Mouse (Mus musculus): Measurements from ENCODE around the gene Gm37240.

Gene Gm37240

DNA sequence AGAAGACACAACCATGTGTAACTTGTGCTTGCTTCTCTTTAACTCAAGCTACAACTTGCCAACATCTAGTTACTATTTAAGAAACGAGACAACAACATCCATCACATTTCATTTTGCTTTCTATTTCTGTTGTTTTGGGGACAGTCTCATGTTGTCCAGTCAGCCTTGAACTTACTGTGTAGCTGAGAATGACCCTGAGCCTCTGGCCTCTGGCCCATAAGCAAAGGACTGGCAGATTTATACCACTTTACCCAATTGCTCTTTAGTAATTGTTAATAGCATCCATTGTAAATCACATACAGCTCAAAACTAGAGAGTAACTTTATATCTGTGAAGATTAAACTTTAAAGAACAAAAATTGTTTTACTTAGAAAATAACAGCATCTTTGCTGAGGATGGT is 1345.4 kb downstream of the Gm37240 start:
- in situ Hi-C loops (cut with MboI; ENCODE audit: low sequenced_read_pairs) = loop anchor here (25.0 kb wide), 1 partner anchor 380 kb away; the partner anchor contains the start of genes Gm6525 and Mnd1

DNA sequence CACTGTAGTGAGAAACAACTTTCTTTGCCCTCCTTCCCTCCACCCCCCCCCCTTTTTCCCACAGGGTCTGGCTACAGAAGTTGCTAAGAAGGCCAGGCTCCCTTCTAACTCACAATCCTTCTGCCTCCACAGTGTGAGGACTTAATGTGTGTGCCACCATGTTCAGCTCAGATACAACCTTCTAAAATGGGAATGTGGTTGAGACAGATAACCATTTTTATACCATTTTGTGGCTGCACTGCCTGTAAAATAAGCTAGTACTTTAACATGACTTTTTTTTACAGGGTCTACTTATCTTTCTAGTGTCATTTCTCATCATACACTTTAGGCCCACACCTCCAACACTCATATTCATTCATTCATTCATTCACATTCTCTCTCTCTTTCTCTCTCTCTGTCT is 1346.7 kb downstream of the Gm37240 start:
- in situ Hi-C loops (cut with MboI; ENCODE audit: low sequenced_read_pairs) = loop anchor here (25.0 kb wide), 1 partner anchor 378 kb away; the partner anchor contains the start of genes Gm6525 and Mnd1

DNA sequence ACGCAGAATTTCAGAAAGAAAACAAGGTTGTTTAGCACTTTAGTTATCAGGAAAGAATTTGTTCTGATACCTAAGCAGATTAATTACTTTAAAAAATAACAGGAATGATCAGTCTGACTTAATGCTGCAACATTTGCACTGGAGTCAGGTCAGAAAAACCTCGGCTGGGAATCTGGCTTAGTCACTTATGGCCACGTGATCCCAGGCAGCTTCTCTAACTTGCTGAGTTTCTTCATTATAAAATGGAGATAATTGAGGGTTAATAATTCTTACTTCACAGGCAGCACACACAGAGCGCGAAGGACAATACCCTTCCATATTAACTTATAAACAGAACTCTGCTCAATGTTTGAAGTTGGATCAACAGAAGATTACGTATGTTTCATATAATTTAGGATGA is 1350.3 kb downstream of the Gm37240 start:
- in situ Hi-C loops (cut with MboI; ENCODE audit: low sequenced_read_pairs) = loop anchor here (10.0 to 25.0 kb wide), 2 partner anchors 192 to 375 kb away; partner anchors contain the start of genes Gm6525 and Mnd1

DNA sequence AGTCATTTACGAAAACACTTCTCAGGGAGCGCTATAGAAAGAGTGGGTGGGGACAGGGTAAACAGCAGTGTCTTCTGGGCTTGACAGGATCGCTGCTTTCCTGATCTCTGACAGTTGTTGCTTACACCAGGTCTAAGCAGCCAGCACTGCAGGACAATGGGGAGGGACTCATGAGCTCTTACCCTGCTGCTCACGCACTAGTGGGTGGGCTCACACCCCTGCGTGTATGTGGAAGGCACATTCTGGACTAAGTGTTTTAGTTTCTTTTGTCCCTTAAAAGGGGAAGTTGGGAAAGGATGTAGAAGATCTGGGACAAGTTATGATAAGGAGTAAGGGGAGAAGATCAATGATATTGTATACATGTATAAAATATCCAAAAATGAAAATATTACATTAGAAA is 1354.1 kb downstream of the Gm37240 start:
- in situ Hi-C loops (cut with MboI; ENCODE audit: low sequenced_read_pairs) = loop anchor here (10.0 to 25.0 kb wide), 2 partner anchors 188 to 371 kb away; partner anchors contain the start of genes Gm6525 and Mnd1

DNA sequence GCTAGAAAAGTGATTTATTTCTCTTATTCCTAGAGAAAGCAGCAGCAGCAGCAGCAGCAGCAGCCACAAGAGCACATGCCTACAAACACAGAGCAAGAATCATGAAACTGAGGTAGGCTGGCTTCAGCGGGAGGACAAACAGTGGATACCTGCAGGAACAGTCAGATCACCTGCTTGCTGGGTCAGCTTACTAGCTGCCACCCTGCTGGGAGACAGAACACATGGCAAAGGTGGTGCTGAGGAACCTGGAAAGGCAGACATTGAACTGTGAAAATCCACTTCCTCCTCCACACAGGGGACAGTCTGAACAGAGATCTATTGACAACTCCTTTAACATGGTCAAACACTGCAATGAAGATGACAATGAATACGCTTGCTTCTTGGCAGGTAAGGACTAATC is 1358.3 kb downstream of the Gm37240 start:
- in situ Hi-C loops (cut with MboI; ENCODE audit: low sequenced_read_pairs) = loop anchor here (25.0 kb wide), 1 partner anchor 367 kb away; the partner anchor contains the start of genes Gm6525 and Mnd1

DNA sequence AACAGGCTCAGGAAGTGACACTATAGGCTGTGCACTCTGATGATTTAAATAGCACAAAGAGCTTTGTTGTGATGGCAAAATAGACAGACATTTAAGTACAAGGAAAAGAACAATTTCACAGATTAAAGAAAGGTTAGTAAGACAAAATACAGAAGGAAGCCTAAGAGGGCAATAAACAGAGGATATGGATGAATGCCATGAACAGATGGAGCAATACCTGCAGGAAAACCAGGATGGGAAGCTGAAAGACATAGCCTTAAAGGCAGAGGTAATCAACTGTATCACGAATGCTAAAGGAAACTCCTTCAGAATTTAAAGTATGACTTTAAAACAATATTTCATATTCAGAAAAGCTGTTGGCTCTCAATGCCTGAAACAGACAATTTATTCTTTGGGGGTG is 1362.4 kb downstream of the Gm37240 start:
- in situ Hi-C loops (cut with MboI; ENCODE audit: low sequenced_read_pairs) = loop anchor here (25.0 kb wide), 1 partner anchor 363 kb away; the partner anchor contains the start of genes Gm6525 and Mnd1

DNA sequence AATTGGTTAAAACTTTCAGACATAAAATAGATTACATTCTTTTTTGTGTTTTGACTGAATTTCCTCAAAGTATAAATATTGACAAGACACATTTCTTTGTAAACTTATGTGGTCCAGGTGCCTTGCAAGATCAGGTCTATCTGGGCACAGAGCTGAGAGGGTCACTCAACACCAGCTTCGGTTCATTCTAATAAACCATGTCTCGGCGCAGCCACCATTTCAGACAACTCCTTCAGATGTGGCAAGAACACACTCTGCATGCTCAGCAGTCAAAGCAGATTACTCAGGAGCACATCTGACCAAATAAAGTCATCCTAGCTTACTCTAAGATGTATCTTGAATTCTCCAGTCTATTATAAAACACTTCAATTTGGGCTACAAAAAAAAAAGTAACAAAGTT is 1371.2 kb downstream of the Gm37240 start:
- in situ Hi-C loops (cut with MboI; ENCODE audit: low sequenced_read_pairs) = no loop called here

DNA sequence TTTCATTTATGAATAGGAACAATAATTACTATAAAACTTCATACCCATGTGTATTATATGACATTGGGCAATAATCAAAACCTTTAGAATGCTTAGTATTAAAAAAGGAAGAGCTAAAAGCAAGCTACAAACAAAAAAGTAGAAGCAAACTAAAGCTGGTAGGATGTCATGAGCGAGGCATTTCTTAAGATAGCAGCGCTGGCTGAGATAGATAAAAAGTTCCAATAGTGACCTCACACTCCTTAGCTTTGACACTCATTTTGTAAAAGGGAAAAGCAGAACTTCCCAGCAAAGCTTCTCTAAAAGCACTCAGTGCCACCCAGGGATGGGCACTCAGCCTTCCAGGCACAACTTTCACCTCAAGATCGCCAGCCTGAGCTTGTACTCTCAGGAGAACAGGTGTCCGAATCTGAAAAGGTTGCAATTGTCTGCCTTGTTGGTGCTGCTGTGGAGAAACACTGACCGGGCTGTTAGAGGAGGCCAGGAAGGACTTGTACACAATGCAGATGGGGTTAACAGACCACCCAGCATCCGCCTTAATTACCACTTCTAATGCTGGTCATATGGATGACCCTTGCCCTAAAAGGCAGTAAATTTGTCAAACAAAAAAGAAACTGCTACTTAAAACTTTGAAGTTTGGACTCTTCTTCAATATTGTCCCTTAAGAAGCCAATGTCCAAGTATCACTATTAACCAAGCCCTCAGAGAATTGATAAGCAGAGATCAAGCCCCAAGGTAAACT is 1374.4 kb downstream of the Gm37240 start:
- in situ Hi-C loops (cut with MboI; ENCODE audit: low sequenced_read_pairs) = no loop called here

DNA sequence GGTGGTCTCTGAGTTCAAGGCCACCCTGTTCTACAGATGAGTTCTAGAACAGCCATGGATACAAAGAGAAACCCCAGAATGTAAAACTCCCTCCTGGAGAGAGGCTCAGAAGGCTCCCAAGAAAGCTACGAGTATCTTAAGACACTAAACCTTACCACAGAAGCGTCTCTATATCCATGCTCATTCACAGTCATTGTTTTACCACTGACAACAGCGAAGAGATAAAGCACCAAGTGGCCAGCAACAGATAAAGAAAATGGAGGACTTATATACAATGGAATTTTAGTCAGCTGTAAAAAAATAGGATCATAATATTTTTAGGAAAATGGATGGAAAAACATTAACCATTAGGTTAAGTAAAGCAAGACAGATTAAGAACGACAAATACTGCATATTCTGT is 1382.1 kb downstream of the Gm37240 start:
- in situ Hi-C loops (cut with MboI; ENCODE audit: low sequenced_read_pairs) = no loop called here

DNA sequence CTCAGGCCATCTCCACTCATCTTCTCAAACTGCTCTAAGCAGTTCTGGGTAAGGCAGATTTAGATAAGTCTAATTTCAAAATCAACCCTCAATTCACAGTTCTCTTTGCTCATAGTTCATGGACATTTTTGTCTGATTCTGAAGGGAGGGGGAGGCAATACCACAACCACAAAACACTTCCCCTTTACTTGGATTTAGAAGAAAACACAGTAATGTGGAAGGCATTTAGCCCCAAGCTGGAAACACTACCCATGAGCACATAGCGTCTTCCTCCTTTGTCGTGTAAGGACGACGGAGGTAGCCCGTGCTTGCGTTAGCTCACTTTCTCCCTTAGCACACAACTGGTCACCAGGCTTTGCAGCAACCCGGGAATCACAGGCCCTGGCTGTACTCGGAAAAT is 1383.0 kb downstream of the Gm37240 start:
- in situ Hi-C loops (cut with MboI; ENCODE audit: low sequenced_read_pairs) = no loop called here

DNA sequence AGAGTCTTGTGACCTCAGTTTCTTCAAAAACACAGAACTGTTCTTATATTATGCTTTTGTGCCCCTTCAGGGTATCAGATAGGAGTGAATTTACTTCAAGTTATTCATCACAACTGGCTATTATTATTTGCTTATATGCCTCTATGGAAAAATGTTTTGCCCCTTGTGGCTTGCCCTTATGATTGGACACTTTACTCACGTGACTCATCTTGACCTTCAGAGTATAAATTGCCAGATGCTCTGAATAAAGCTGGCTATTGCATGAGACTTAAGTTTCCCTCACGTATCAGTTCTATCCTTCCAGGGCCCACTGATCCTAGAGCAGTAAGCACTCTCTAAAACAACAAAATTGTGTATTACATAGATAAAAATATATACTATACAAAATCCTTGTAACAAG is 1385.2 kb downstream of the Gm37240 start:
- in situ Hi-C loops (cut with MboI; ENCODE audit: low sequenced_read_pairs) = no loop called here

DNA sequence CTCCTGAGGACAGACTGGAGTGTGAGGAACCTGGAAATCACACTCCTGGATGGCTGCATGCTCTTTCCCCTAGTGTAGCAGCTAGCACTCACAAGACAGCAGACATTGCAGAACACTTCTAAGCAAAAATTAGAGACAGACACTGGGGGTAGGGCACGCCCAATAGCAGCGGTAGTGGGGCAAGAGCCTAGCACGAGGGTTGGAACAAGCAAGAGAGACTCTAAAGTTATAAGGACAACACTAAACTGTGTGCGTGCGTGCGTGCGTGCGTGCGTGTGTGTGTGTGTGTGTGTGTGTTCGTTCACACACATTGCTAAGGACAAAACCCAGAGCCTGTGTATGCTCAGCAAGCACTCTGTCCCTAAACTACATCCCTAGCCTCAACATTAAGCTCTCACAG is 1386.8 kb downstream of the Gm37240 start:
- in situ Hi-C loops (cut with MboI; ENCODE audit: low sequenced_read_pairs) = no loop called here

DNA sequence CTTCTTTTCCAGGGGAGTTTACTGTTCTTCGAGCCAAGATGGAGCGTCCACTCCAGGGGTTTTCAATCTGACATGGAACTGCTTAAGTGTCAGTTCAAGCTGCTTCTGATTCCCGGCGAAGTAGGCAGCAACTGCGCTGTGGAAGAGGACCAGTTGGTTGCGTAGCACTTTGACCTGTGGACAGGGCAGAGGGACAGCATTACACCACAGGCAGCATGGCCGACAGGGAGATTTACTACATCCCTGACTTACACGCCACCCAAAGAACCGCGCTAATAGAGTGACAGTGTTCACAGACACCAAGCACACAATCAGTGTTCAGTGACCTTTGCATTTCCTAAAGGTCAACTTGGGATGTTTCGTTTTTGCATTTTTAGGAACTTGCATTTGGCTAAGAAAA is 1389.6 kb downstream of the Gm37240 start:
- in situ Hi-C loops (cut with MboI; ENCODE audit: low sequenced_read_pairs) = no loop called here

DNA sequence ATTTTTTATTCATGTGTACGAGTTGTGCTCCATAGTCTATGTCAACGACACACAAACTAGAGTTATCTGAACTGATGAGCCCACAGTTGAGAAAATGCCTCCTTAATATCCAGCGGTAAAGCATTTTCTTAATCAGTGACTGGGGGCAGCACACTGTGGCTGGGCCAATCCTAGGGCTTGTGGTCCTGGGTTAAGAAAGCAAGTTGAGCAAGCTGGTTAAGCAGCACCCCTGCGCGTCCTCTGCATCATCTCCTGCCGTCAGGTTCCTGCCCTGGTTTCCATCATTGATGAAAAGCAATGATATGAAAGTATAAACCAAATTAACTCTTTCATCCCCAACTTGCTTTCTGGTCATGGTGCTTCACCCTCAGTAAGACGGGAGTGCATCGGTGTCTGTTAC is 1394.7 kb downstream of the Gm37240 start:
- in situ Hi-C loops (cut with MboI; ENCODE audit: low sequenced_read_pairs) = no loop called here

DNA sequence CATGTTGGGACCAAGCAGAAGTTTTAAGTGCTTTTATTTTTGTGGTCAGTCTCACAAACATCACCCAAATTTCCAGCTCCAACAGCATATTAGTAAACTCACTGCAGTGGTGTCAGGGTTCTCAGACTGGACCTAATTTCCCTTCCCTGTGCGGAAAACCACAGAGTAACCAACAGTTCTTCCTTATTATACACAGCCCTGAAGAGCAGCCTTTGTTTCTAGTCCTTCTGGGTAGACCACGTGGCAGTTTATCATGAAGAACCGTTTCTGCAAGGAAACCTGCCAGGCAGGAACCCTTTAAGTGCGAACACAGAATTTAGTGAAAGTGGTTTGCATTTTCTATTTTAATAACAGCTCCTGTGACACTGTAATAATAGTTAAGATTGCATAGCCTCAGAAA is 1395.2 kb downstream of the Gm37240 start:
- in situ Hi-C loops (cut with MboI; ENCODE audit: low sequenced_read_pairs) = no loop called here

DNA sequence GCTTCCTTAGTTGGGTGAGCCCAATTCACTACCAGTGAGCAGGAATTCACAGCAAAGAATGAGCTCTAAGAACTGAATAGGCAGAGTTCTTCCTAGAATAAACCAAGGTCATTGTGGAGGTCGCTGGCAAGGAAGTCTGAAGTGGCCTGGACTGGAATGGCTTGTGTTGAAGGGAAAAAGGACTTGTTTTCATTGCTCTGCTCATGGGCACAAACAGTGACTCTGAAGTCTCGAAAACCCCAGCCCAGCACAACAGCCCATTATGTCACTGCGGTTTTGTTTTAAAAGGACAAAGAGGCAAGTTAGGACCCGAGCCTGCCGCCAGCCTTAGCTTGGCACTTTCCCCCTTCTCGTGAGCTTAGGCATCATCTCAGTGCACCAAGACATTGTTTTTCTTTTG is 1398.6 kb downstream of the Gm37240 start:
- in situ Hi-C loops (cut with MboI; ENCODE audit: low sequenced_read_pairs) = no loop called here

DNA sequence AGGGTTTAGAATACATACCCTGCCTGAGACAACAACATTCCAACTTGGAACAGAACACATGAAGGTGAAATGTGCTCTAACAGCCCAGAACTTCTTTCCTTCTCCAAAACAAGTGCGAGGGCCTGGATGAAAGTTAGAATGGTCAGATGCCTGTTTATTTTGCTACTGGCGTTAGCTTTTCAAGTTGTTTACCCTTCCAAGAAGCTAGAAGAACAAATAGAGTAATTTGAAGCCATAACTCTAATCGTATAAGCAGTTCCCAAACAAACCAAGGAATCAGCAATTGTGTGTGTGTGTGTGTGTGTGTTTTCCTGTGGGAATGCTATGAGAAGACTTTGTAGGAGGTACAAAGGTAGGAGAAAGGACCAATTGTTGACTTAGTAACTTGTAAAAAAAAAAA is 1402.4 kb downstream of the Gm37240 start:
- in situ Hi-C loops (cut with MboI; ENCODE audit: low sequenced_read_pairs) = no loop called here

DNA sequence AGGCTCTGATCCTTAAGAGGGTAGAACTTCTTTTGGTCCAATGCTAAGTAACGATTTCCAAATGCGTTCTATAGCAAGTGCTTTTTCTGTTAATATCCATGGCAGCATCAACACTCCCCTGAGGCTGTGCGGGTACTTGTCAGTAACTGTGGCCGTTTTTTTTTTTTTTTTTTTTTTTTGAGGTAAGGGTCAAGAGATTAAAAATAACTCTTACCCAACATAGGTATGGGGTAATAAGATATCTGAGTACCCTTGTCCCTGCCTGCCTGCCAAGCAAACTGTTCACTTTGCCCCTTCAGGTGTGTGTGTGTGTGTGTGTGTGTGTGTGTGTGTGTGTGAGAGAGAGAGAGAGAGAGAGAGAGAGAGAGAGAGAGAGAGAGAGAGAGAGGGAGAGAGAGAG is 1403.0 kb downstream of the Gm37240 start:
- in situ Hi-C loops (cut with MboI; ENCODE audit: low sequenced_read_pairs) = no loop called here

DNA sequence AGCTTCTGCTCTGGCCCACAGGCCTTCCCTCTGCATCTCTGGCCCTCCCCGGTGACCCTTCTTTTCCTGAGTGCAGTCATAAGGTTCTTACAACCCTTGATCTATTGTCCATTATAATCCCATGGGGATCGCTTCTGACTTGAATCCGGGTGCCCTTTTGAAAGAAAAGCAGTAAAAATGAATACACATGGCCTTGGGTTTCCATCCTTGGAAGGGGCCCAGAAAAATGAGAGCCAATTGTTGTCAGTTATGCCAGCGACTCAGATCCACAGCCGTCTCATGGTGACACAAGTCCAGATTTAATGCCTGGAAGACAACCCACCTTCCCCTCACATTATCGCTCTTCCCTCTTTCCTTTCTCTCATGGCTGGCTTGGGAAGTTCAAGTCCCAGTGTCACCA is 1405.2 kb downstream of the Gm37240 start:
- in situ Hi-C loops (cut with MboI; ENCODE audit: low sequenced_read_pairs) = no loop called here

DNA sequence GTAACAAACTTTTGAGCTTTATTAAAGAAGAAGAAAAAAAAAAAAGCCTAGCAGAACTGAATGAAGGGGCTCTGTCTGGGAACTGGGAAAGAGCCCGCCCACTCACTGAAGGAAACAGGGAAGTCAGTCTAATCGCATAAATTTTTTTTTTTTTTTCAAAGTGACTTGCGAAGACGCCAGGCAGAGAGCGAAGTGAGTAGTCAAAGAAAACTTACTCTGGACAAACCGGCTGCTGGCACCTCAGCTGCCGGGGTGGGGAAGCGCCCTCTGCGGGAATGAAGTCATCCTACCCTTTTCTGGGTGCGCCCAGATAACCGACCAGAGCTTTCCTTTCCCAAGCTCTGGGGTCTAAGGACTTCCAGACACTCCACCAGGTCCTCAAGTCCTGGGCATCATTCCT is 1406.2 kb downstream of the Gm37240 start:
- in situ Hi-C loops (cut with MboI; ENCODE audit: low sequenced_read_pairs) = no loop called here

DNA sequence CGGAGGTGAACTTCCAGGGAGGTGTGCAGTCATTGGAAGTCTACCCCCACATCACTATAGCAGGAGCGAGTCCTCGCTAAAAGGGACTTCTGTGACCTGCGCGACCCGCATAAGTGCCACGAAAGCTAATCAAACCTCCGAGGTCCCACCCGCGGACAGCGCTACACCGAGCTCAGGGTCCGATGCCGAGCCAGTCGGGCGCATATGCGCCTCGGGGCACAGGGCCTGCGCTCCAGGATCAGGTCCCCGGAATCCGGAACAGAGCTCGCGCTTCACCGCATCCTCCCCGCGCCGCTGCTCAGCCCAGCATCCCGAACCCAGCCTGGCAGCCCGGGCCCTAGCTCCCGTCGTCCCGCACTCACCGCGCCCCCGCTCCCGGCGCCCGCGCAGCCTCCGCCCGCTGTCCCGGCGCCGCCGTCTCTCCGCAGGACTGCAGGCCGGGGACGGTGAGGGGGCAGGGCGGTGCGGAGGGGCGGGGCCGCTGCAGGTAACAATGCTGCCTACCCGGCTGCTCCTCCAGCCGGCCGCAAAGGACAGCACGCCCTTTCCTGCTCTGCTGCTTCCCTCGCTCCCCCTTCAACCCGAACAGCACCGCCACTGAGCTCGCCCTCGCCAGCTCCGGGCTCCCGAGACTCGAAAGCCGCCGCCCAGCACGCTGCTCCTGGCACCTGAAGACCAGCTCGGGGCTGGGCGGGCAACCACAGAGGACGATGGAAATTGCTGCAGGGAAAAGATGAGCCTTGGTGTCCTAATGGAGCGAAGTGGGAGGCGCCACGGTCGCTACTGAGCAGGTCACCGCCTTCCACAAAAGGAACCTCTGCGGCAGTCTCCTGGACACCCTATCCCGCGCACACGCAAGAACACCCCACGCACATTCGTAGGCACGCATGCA is 1407.1 kb downstream of the Gm37240 start, which contains the start of gene Fhdc1:
Gene Fhdc1, minus strand, starts transcription at position 424 of the 892 bp plus-strand sequence.
- in situ Hi-C loops (cut with MboI; ENCODE audit: low sequenced_read_pairs) = no loop called here
